Mouse (Mus musculus) liver, embryonic 16.5 days (tissue): Measurements from ENCODE around the gene Il5ra. TPM values are rescaled to one million over a fixed set of nuclear protein-coding genes. Genes with fewer than 3 reads are reported as not detected.

Experiments
- ATAC-seq: fragments of 200-750 bp; cut with Nextera tagmentation; 2 replicates; pipeline ENCODE4 v1.8.0; 2017; ENCODE audit warnings: low read depth, mild to moderate bottlenecking, moderate number of reproducible peaks, moderate library complexity
- H3K27ac ChIP-seq: fragments of 300-500 bp; sonication (generic); 2 replicates; pipeline ENCODE4 v1.5.1; 2014; ENCODE audit warnings: mild to moderate bottlenecking, low read length
- H3K27me3 ChIP-seq: fragments of 300-500 bp; sonication (generic); 2 replicates; pipeline ENCODE4 v1.6.1; 2014; ENCODE audit warnings: low read depth, low read length, mixed read lengths; ENCODE audit not compliant: control insufficient read depth, insufficient read depth
- H3K36me3 ChIP-seq: fragments of 300-500 bp; sonication (generic); 2 replicates; pipeline ENCODE4 v1.6.1; 2014; ENCODE audit warnings: mild to moderate bottlenecking; ENCODE audit not compliant: control insufficient read depth, insufficient read depth
- H3K4me1 ChIP-seq: fragments of 300-500 bp; sonication (generic); 2 replicates; pipeline ENCODE4 v1.6.1; 2014; ENCODE audit warnings: low read depth, low read length, mixed read lengths; ENCODE audit not compliant: control insufficient read depth
- H3K4me2 ChIP-seq: fragments of 300-500 bp; sonication (generic); 2 replicates; pipeline ENCODE4 v1.6.1; 2014; ENCODE audit warnings: low read depth, low read length, mixed read lengths
- H3K4me3 ChIP-seq: fragments of 300-500 bp; sonication (generic); 2 replicates; pipeline ENCODE4 v1.5.1; 2014; ENCODE audit warnings: low read depth, mild to moderate bottlenecking, low read length
- H3K9ac ChIP-seq: fragments of 300-500 bp; sonication (generic); 2 replicates; pipeline ENCODE4 v1.6.1; 2014; ENCODE audit warnings: low read depth, low read length
- H3K9me3 ChIP-seq: fragments of 300-500 bp; sonication (generic); replicated peaks from 2 replicates; pipeline ENCODE4 v1.6.1; 2016; ENCODE audit warnings: low read length; ENCODE audit not compliant: control insufficient read depth
- WGBS: fragments of 180-500 bp; shearing (Covaris S2); extraction: QIAGEN DNeasy Blood & Tissue Kit; methylation state at CpG from one replicate; pipeline ENCODE4 v1.1.7; 2014; ENCODE audit not compliant: insufficient replicate concordance; 5-methylcytosine and 5-hydroxymethylcytosine counted together
- polyA plus RNA-seq: library from polyadenylated mRNA; unstranded; fragments of >200 nt; fragmentation: Nextera tagmentation; extraction: Ambion mirVana; gene quantifications from 2 replicates; pipeline ENCODE4 v1.2.1, GENCODE M21; 2015

The Il5ra gene
- polyA plus RNA-seq, 1 experiment from 2014 or later, result 0.08 TPM

DNA sequence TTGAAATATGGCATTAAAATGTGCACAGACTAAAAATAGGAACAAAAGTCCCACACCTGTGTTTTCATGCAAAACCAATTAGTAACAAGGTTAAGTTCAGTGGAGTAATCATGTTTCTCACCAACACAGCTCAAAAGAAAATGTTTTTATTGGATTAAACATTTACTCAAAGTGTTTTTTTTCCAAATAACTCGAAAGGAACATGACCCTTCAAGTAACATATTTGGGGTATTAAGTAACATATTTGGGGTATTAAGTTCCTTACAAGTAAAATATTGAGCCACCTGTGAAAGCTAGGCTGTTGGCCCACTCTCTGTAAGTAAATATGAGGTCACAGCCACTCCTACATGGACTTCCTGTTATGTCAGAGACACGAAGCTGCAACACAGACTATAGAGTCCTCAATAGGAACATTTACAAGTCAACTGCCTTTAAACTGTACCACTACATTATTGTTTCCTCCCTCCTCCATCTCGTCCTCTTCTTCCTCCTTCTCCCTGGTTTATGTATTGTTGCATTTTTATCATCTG lies 43.3 kb downstream of the Il5ra start:
- H3K27ac ChIP-seq, result no peak overlapping the region
- H3K9ac ChIP-seq, result no peak overlapping the region
- ATAC-seq, result no peak
- H3K4me1 ChIP-seq, result no peaks in the 10 kb centered on the region
- no peaks in the 10 kb centered on the region for H3K36me3 ChIP-seq
- no peak overlapping the region for H3K4me3 ChIP-seq
- H3K27me3 ChIP-seq, result no peaks in the 10 kb centered on the region
- H3K4me2 ChIP-seq, result no peak overlapping the region
- no peaks in the 10 kb centered on the region for H3K9me3 ChIP-seq
- 17% methylated on average over 3 of the region's 3 CpGs for WGBS

DNA sequence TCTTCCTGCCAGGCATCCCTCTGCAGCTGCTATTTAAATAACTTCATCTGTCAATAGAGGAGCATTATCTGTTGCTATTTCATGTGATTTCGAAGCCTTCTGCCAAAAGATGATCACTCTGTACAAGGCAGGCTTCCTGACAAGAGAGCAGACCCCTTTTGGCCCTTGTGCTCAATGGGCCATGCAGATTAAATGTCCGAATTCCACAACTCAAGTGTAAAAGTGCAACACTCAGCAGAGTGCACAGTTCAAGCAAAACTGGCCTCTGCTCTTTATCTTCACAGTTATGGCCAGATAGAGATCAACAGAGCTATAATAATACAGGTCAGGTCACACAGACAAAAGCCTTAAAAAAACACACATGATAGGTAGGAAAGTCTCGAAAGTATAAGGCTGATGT lies 46.9 kb downstream of the Il5ra start:
- H3K36me3 ChIP-seq, result no peaks in the 10 kb centered on the region
- WGBS, result 45% methylated on average over 3 of the region's 3 CpGs
- H3K9ac ChIP-seq, result no peak overlapping the region
- no peaks in the 10 kb centered on the region for H3K4me1 ChIP-seq
- no peak for ATAC-seq
- H3K4me3 ChIP-seq, result no peak overlapping the region
- H3K27ac ChIP-seq, result no peak overlapping the region
- no peak overlapping the region for H3K4me2 ChIP-seq
- H3K9me3 ChIP-seq, result no peaks in the 10 kb centered on the region
- H3K27me3 ChIP-seq, result no peaks in the 10 kb centered on the region

DNA sequence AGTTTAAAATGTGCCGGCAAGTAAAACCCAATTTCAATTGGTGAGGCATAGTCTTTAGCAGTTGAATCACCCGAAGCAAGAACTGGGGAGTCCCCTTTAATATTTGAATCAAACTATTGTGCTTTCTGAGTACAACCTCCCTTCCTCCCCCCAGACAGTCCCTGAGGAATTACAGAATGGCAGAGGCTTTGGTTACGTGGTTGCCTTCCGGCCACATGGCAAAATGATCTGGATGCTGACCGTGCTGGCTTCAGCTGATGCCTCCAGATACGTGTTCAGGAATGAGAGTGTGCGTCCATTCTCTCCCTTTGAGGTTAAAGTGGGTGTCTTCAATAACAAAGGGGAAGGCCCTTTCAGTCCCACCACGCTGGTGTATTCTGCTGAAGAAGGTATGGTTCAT lies 73.3 kb downstream of the Il5ra start:
- H3K9me3 ChIP-seq, result no peaks in the 10 kb centered on the region
- no peaks in the 10 kb centered on the region for H3K36me3 ChIP-seq
- H3K27me3 ChIP-seq, result no peaks in the 10 kb centered on the region
- H3K27ac ChIP-seq, result no peak overlapping the region
- H3K4me2 ChIP-seq, result no peak overlapping the region
- no peak overlapping the region for H3K9ac ChIP-seq
- WGBS, result 62% methylated on average over 8 of the region's 8 CpGs
- ATAC-seq, result no peak
- H3K4me3 ChIP-seq, result no peak overlapping the region
- no peaks in the 10 kb centered on the region for H3K4me1 ChIP-seq

DNA sequence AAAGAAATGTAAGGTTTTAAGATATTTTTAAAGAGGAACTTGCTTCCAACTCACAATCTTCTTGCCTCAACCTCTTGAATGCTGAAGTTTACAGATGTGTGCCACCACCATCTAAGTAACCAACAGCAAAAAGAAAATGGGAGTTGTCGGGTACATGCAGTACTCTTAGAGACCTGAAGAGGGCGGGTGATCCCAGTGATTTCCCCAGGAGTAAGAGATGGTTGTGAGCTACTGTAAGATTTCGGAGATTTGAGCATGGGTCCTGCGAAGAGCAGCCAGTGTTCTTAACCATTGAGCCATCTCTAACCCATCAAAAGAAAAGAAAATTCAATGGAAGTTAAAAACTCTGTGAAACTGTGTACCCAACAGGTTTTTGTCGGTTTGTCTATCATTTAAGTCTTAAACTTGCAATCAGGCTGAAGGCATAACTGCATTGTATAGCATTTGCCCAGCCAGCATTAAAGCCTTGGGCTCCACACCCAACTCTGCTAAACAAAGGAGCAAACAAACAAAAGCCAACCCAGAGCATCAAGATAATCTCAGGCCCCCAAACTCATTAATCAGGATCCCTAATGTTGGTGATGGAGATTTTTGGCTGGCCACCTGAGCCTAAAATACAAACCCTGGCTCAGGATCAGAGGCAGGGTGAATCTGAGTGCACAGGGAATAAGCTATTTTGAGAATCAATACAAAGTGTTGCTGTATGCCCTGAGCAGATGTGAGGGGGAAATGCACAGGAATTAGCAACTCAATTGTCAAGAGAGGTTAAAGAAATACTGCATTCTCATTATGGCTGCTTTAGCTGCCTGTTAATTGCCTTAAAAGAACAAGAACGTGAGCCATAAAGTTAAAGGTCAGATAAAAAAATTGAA lies 84.8 kb downstream of the Il5ra start:
- Histone ChIP-seq H3K9me3 (no peaks in the 10 kb centered on the region), H3K36me3 (no peaks in the 10 kb centered on the region), H3K4me1 (no peaks in the 10 kb centered on the region), H3K9ac (no peak overlapping the region), H3K4me2 (no peak overlapping the region), H3K27me3 (no peaks in the 10 kb centered on the region), H3K4me3 (no peak overlapping the region), H3K27ac (no peak overlapping the region)
- no peak for ATAC-seq
- WGBS, result 22% methylated on average over 6 of the region's 6 CpGs

Other genes with a start within 250 kb of the Il5ra start
- 24.4 and 24.9 TPM in 2 replicates for gene Trnt1, start 20.1 kb upstream of the Il5ra start, polyA plus RNA-seq
- 20.0 and 21.7 TPM in 2 replicates for gene Crbn, start 51.0 kb upstream of the Il5ra start, polyA plus RNA-seq